Mouse (Mus musculus): ENCODE results near the gene Glis1. TPM values are rescaled to one million over a fixed set of nuclear protein-coding genes. Genes with fewer than 3 reads are reported as not detected.
A peak's percentile ranks its signal among the peaks of the same experiment; 100 is the strongest.

Glis1 gene
- polyA plus RNA-seq, 2 experiments: 0.10 to 0.35 TPM

GRCm38 (mm10) chr4:107660649-107661048 lies 226.3 kb downstream of the Glis1 start:
- Histone ChIP-seq H3K36me3 (replicated peaks; ENCODE audit: control insufficient read depth, insufficient read depth, low read depth) (no peaks in the 10 kb centered on the region), H3K4me3 (ENCODE audit: insufficient read depth in 1 of 2, low read depth in 2 of 2, low read length in 2 of 2) (no peak overlapping the region), H3K4me2 (ENCODE audit: low read depth) (no peak overlapping the region), H3K27me3 (ENCODE audit: control insufficient read depth, insufficient read depth, low read length) (no peaks in the 10 kb centered on the region), H3K27ac (no peak overlapping the region), H3K9me3 (ENCODE audit: control insufficient read depth, low read length) (no peaks in the 10 kb centered on the region), H3K4me1 (replicated peaks; ENCODE audit: control insufficient read depth in 2 of 2, insufficient read depth in 2 of 2, low read length in 1 of 2) (no peaks in the 10 kb centered on the region), H3K9ac (replicated peaks) (no peak overlapping the region)
- WGBS (ENCODE audit: insufficient replicate concordance): 80% methylated on average over 11 of the region's 11 CpGs
- TF ChIP-seq EP300 (IDR thresholded peaks at IDR 0.05; ENCODE audit: low read depth) (no peak), CTCF (IDR thresholded peaks at IDR 0.05; ENCODE audit: low read depth) (no peak)
- no peak for DNase-seq (ENCODE audit: low read depth in 3 of 3, low spot score in 3 of 3)
- ATAC-seq (ENCODE audit: insufficient read depth): no peak

DNA sequence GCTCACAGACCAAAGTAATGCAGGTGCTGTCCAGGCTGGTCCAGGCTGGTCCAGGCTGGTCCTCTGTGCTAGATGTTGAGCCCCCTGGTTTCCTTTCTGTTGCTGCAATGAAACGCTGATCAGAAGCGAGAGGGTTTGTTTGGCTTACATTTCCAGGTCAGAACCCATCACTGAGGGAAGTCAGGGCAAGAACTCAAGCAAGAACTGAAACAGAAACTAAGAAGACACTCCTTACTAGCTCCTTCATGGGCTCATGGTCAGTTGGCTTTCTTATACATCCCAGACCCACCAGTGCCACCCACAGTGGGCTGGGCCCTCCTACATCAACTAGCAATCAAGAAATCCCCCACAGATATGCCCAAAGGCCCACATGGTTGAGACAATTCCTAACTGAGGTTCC lies 234.1 kb downstream of the Glis1 start:
- 59% methylated on average over 2 of the region's 2 CpGs for WGBS (ENCODE audit: insufficient replicate concordance)
- no peaks in the 10 kb centered on the region for H3K4me1 ChIP-seq (replicated peaks; ENCODE audit: control insufficient read depth in 2 of 2, insufficient read depth in 2 of 2, low read length in 1 of 2)
- no peak for ATAC-seq (ENCODE audit: insufficient read depth)

DNA sequence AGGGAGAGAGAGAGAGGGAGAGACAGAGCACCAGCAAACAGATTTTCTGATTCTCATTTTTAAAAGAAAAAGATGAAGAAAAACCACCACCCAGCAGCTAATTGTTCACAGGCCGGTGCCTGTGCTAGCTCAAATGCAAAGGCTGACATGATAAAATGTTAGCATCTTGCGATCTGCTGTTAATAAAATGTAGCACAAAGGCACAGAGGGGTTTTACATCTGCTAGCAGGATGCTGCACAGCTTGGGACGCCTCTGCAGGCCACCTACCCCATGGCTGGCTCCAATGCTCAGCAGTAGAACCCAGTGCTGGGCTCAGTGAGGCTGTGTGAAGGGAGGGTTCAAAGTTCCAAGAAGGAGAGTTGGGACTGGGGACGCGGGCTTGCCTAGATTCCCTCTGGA lies 236.3 kb downstream of the Glis1 start:
- TF ChIP-seq CTCF (IDR thresholded peaks at IDR 0.05; ENCODE audit: low read depth) (no peak), EP300 (IDR thresholded peaks at IDR 0.05; ENCODE audit: low read depth) (no peak)
- no peak overlapping the region for H3K27ac ChIP-seq
- H3K9ac ChIP-seq (replicated peaks): no peak overlapping the region
- no peak for DNase-seq (ENCODE audit: low read depth in 3 of 3, low spot score in 3 of 3)
- H3K27me3 ChIP-seq (ENCODE audit: control insufficient read depth, insufficient read depth, low read length): peaks cover 7% of the 10 kb centered on the region
- no peak overlapping the region for H3K4me2 ChIP-seq (ENCODE audit: low read depth)
- 55% methylated on average over 5 of the region's 5 CpGs for WGBS (ENCODE audit: insufficient replicate concordance)
- H3K4me3 ChIP-seq (ENCODE audit: insufficient read depth in 1 of 2, low read depth in 2 of 2, low read length in 2 of 2): no peak overlapping the region
- no peaks in the 10 kb centered on the region for H3K9me3 ChIP-seq (ENCODE audit: control insufficient read depth, low read length)
- no peak for ATAC-seq (ENCODE audit: insufficient read depth)
- no peaks in the 10 kb centered on the region for H3K36me3 ChIP-seq (replicated peaks; ENCODE audit: control insufficient read depth, insufficient read depth, low read depth)
- H3K4me1 ChIP-seq (replicated peaks; ENCODE audit: control insufficient read depth in 2 of 2, insufficient read depth in 2 of 2, low read length in 1 of 2): no peaks in the 10 kb centered on the region

More for the DNA sequence above, 234.1 kb downstream of the Glis1 start:
- Histone ChIP-seq H3K4me3 (ENCODE audit: insufficient read depth in 1 of 2, low read depth in 2 of 2, low read length in 2 of 2) (no peak overlapping the region), H3K27ac (no peak overlapping the region), H3K9me3 (ENCODE audit: control insufficient read depth, low read length) (no peaks in the 10 kb centered on the region), H3K9ac (replicated peaks) (no peak overlapping the region), H3K27me3 (ENCODE audit: control insufficient read depth, insufficient read depth, low read length) (peaks cover 4% of the 10 kb centered on the region), H3K4me2 (ENCODE audit: low read depth) (no peak overlapping the region), H3K36me3 (replicated peaks; ENCODE audit: control insufficient read depth, insufficient read depth, low read depth) (no peaks in the 10 kb centered on the region)
- TF ChIP-seq CTCF (IDR thresholded peaks at IDR 0.05; ENCODE audit: low read depth) (no peak), EP300 (IDR thresholded peaks at IDR 0.05; ENCODE audit: low read depth) (no peak)
- DNase-seq (ENCODE audit: low read depth in 3 of 3, low spot score in 3 of 3): no peak

DNA sequence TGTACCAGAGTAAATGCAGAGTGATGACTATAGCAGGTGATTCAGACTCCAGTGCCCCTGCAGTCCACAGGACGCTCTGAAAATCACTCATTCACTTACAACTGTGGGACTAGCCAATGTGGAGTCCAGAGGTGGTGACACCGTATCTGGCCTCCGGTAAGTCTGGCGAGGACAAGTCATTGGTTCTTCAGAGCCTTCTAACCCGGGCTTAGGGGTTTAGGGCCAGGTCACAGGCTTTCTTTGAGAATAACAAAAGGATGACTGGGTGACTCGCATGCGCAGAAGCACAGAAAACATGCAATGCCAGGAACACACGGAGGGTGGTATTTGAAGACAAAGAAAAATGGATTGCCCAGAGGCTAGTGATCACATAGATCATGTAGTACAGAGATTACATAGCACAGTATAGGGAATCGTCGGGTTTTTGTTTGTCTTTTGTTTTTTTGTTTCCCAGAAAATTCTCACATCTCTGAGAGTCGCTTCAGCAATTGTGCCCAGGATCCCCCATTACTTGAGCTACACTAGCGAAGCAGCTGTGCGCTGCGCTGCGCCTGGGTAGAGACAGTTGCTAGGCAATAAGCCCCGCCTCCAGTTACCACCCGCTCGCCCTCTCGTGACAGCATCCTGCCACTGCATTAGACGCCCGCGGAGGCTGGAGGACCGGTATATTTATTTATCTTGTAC lies 239.4 kb downstream of the Glis1 start:
- ATAC-seq (ENCODE audit: insufficient read depth): no peak
- TF ChIP-seq CTCF (IDR thresholded peaks at IDR 0.05; ENCODE audit: low read depth): peak; percentile 74
- no peak for TF ChIP-seq EP300 (IDR thresholded peaks at IDR 0.05; ENCODE audit: low read depth)
- no peak overlapping the region for H3K27ac ChIP-seq
- no peak overlapping the region for H3K4me2 ChIP-seq (ENCODE audit: low read depth)
- no peaks in the 10 kb centered on the region for H3K9me3 ChIP-seq (ENCODE audit: control insufficient read depth, low read length)
- WGBS (ENCODE audit: insufficient replicate concordance): 19% methylated on average over 23 of the region's 23 CpGs
- H3K36me3 ChIP-seq (replicated peaks; ENCODE audit: control insufficient read depth, insufficient read depth, low read depth): no peaks in the 10 kb centered on the region
- H3K9ac ChIP-seq (replicated peaks): no peak overlapping the region
- peak; percentile 31 to 40 (median 35) for DNase-seq (ENCODE audit: low read depth in 3 of 3, low spot score in 3 of 3)
- H3K4me1 ChIP-seq (replicated peaks; ENCODE audit: control insufficient read depth in 2 of 2, insufficient read depth in 2 of 2, low read length in 1 of 2): no peaks in the 10 kb centered on the region
- H3K27me3 ChIP-seq (ENCODE audit: control insufficient read depth, insufficient read depth, low read length): peaks cover 7% of the 10 kb centered on the region
- H3K4me3 ChIP-seq (ENCODE audit: insufficient read depth in 1 of 2, low read depth in 2 of 2, low read length in 2 of 2): no peak overlapping the region

DNA sequence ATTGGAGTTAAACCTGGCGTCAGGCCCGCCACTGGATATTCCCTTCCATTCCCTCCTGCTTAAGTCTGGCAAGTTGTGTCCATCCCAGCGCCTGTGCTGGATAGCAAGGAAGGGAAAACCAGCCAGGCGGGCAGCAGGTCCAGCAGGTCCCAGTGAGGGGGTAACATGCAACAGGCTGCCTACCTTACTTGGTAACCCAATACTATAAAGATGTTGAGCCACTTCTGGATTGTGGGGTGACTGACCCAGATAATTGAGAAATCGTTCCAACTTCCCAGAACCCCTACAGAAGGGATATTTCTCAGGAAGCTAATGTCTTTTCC lies 239.9 kb downstream of the Glis1 start:
- ATAC-seq (ENCODE audit: insufficient read depth): no peak
- Histone ChIP-seq H3K4me2 (ENCODE audit: low read depth) (no peak overlapping the region), H3K9ac (replicated peaks) (no peak overlapping the region), H3K9me3 (ENCODE audit: control insufficient read depth, low read length) (no peaks in the 10 kb centered on the region), H3K27me3 (ENCODE audit: control insufficient read depth, insufficient read depth, low read length) (peaks cover 7% of the 10 kb centered on the region), H3K4me3 (ENCODE audit: insufficient read depth in 1 of 2, low read depth in 2 of 2, low read length in 2 of 2) (no peak overlapping the region), H3K36me3 (replicated peaks; ENCODE audit: control insufficient read depth, insufficient read depth, low read depth) (no peaks in the 10 kb centered on the region), H3K27ac (no peak overlapping the region), H3K4me1 (replicated peaks; ENCODE audit: control insufficient read depth in 2 of 2, insufficient read depth in 2 of 2, low read length in 1 of 2) (no peaks in the 10 kb centered on the region)
- WGBS (ENCODE audit: insufficient replicate concordance): 22% methylated on average over 5 of the region's 5 CpGs
- no peak for TF ChIP-seq CTCF (IDR thresholded peaks at IDR 0.05; ENCODE audit: low read depth)
- no peak for TF ChIP-seq EP300 (IDR thresholded peaks at IDR 0.05; ENCODE audit: low read depth)
- DNase-seq (ENCODE audit: low read depth in 3 of 3, low spot score in 3 of 3): no peak

Data from liver, embryonic 14.5 days (tissue).